Comparison of ENCODE assay signal across 8 mouse cellular contexts in the genomic region with DNA sequence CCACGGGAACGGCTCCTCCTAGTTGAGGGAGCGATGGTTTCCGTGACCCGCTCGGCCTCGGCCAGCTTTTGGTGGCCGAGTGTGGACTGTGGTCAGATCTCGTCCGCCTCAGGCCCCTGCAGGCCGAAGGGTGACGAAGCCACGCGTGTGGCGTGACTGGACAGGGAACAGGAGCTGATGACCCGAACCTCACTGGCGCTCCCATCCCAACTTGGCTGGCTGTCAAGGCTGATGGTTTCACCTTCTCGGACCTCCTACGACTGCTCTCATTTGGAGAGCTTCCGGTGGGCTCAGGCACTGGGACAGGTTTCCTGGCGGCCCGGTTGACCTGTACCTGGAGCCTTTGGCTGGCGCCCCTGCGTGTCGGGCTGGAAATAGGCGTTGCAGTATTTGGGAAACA. TPM values are rescaled to one million over a fixed set of nuclear protein-coding genes. Genes with fewer than 3 reads are reported as not detected.
DNase-seq lines count a peak whose midpoint lies in the region; ATAC-seq and TF ChIP-seq lines count a peak whose summit lies in the region.

No protein-coding gene starts in this region.

- H3K27me3 ChIP-seq in kidney, adult 2 months (replicated peaks; ENCODE audit: control insufficient read depth, insufficient read depth, low read length), result no peaks in the 10 kb centered on the region
- no peaks in the 10 kb centered on the region for H3K27me3 ChIP-seq in forebrain, postnatal 0 days (ENCODE audit: insufficient read depth, low read length)

- H3K9me3 ChIP-seq in forebrain, postnatal 0 days (ENCODE audit: low read length), result no peaks in the 10 kb centered on the region

- peak overlapping the region; percentile 32 for H3K27ac ChIP-seq in kidney, adult 2 months (ENCODE audit: insufficient read depth, low read depth, low read length)
- no peak overlapping the region for H3K27ac ChIP-seq in forebrain, postnatal 0 days (ENCODE audit: low read depth, low read length)
- peak overlapping the region; percentile 42 for H3K27ac ChIP-seq in macrophage

- DNase-seq in kidney, adult 2 months, result no peak
- DNase-seq in kidney, adult 9 months, result no peak
- DNase-seq in ZHBTc4 (ENCODE audit: low read depth, low spot score), result peak; percentile 40
- no peak for DNase-seq in forebrain, postnatal 0 days
- DNase-seq in right cerebral cortex, postnatal 36 days (ENCODE audit: low spot score in 2 of 2), result no peak
- no peak for DNase-seq in urinary bladder, postnatal 4 days (ENCODE audit: low spot score in 2 of 2)
- no peak for DNase-seq in cerebellum, adult 9-10 months

- no peaks in the 10 kb centered on the region for H3K36me3 ChIP-seq in kidney, adult 2 months (ENCODE audit: control insufficient read depth, insufficient read depth, low read length)
- H3K36me3 ChIP-seq in forebrain, postnatal 0 days (ENCODE audit: insufficient read depth), result peaks cover 15% of the 10 kb centered on the region
- peaks cover 15% of the 10 kb centered on the region for H3K36me3 ChIP-seq in macrophage (ENCODE audit: inconsistent target)

- H3K9ac ChIP-seq in forebrain, postnatal 0 days, result peak overlapping the region; percentile 89

- peak; percentile 1 for TF ChIP-seq POLR2A in kidney, adult 2 months (IDR thresholded peaks at IDR 0.05; ENCODE audit: low read depth, low read length)

- 0% methylated on average over 26 of the region's 26 CpGs for WGBS in kidney, adult 2 months
- WGBS in forebrain, postnatal 0 days, result 2% methylated on average over 26 of the region's 26 CpGs
- WGBS in macrophage (ENCODE audit: missing documents), result 1% methylated on average over 26 of the region's 26 CpGs

- H3K4me1 ChIP-seq in kidney, adult 2 months (ENCODE audit: control insufficient read depth, insufficient read depth, low read length), result peaks cover 8% of the 10 kb centered on the region; the same call in 1 of the 2 replicates
- H3K4me1 ChIP-seq in forebrain, postnatal 0 days (ENCODE audit: insufficient read depth), result peaks cover 6% of the 10 kb centered on the region; the same call in 1 of the 2 replicates

- H3K79me2 ChIP-seq in macrophage (ENCODE audit: inconsistent target), result peaks cover 30% of the 10 kb centered on the region

- ATAC-seq in forebrain, postnatal 0 days, result peak; percentile 19

- peak overlapping the region; percentile 99 for H3K4me3 ChIP-seq in kidney, adult 2 months (ENCODE audit: insufficient read depth, low read depth, low read length)
- H3K4me3 ChIP-seq in forebrain, postnatal 0 days (ENCODE audit: low read depth, low read length), result peak overlapping the region; percentile 84
- peak overlapping the region; percentile 93 for H3K4me3 ChIP-seq in macrophage (ENCODE audit: inconsistent target)

- H3K4me2 ChIP-seq in forebrain, postnatal 0 days (ENCODE audit: low read depth), result peak overlapping the region; percentile 74

- TF ChIP-seq CTCF in kidney, adult 2 months (conservative IDR thresholded peaks at IDR 0.05; ENCODE audit: insufficient read depth, insufficient read length, low read depth, low read length), result no peak
- no peak for TF ChIP-seq CTCF in forebrain, postnatal 0 days (IDR thresholded peaks at IDR 0.05; ENCODE audit: low read depth)

RNA-seq across cellular contexts. Expression of a gene that starts 0.4 kb away (rescaled TPM):
- 48.8 and 49.9 TPM in 2 replicates for polyA plus RNA-seq in kidney, adult 2 months (2012; rRNA removed)
- total RNA-seq in forebrain, postnatal 0 days (2014; rRNA removed), result 30.2 and 43.8 TPM in 2 replicates
- 61.4 and 64.8 TPM in 2 replicates for polyA plus RNA-seq in forebrain, postnatal 0 days (2015; fragmentation: Nextera tagmentation; extraction: Ambion mirVana)
- 10 to 100 TPM in 2 of 26 experiments, 1 to 10 TPM in 24; 1.4 to 15.6 (median 4.8) TPM for total RNA-seq in macrophage (2018; cell fraction: chromatin; rRNA removed)
- total RNA-seq in macrophage (2018; cell fraction: cytosol; rRNA removed), result 10 to 100 TPM; 27.6 to 53.6 (median 38.1) TPM
- 10 to 100 TPM in 19 of 26 experiments, 1 to 10 TPM in 7; 5.6 to 26.7 (median 13.6) TPM for total RNA-seq in macrophage (2018; cell fraction: nucleus; rRNA removed)
- polyA plus RNA-seq in macrophage (2018), result 26.3 to 43.2 TPM (median 41.8 TPM) in 3 replicates
